Mouse (Mus musculus) spleen, adult 12 weeks (tissue): ENCODE measurements around the gene Hc.

ENCODE experiments used
- DNase-seq: peaks from one replicate; pipeline ENCODE4 v3.0.0; 2022; ENCODE audit warnings: low spot score

The Hc gene

DNA sequence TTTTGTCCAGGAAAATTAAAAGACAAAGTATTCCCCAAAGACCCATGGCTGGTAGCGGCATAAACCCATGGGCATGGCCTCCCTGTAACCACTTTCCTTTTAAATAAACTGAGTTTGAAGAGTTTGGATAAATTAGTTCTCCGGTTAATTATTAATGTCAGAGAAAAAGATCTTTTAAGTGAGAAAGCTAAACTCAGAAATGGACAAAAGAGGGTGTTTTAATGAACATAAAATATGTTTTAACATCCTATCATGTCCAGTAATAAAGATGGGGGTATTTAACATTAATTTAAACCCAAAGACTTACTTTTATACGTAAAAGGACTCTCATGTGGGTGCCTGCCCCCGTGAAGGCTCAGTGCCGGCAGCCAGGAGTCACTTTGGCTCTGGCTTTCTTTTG is at the start of gene Hc:
Gene Hc (minus strand): TSS at position 101 of the 400 bp plus-strand sequence.
- DNase-seq = no peak

GRCm38 (mm10) chr2:35110521-35110920 is 49.3 kb upstream of the Hc start:
- no peak for DNase-seq

DNA sequence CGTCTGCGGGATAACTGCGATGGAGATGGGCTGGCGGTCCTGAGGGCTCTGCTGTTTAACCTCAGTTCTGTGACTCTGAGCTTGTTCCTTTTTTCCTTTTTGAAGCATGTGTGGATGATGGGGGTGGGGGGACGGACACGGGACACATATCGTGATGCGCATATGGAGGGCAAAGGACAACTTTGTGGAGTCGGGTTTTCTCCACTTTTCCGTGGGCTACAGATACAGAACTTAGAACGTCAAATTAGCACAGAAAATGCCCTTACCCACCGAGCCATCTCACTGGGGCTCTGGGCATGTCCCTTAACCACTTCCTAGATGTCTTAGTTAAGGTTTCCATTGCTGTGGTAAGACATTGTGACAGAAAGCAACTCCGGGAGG is 48.7 kb upstream of the Hc start:
- DNase-seq = no peak

- peak; percentile 96 for DNase-seq
These were observed 48.1 kb upstream of the Hc start, which contains the start of gene Cntrl for GRCm38 (mm10) chr2:35109141-35109923. Gene Cntrl (plus strand): TSS chr2:35109492.

- DNase-seq = no peak
These were observed 47.5 kb upstream of the Hc start for GRCm38 (mm10) chr2:35108712-35109111.

- no peak for DNase-seq
These were observed 46.9 kb upstream of the Hc start for GRCm38 (mm10) chr2:35107984-35108635.

DNA sequence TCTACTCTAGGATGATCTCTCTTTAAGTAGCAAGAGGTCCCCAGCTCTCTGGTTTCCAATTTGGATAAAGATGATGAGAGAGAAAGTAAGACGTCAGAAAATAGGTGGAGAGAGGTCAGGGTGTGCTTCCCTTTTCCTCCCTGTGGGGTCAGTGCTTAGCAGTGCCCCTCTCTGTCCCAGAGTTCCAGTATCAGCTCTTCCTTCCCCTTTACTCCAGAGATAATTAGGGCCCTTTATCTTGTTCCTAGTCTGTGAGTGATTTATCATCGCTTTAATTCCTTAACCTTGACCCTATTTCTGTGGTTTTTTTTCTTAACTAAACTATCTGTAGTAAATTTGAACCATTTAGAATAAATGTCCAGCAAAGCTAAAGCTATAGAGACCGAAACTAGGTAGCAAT is 43.6 kb upstream of the Hc start:
- no peak for DNase-seq

DNA sequence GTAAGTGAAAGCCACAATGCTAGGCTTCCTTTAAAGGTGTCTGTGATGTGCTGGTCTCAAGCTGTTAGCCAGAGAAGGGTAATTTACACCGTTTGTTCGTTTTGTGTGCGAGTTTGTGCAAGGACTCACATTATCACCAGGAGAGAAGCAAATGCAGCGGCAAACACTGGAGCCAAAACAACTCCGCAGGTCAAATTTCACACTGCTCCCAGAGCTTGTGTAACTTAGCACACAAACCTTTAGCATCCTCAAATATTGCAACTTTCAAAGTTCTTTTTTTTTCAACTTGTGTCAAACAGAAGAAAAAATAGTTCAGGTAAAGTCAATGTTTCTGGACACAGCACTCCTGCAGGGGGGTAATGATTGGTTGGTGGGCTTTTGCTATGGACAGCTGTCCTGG is 42.3 kb upstream of the Hc start:
- DNase-seq = no peak

- DNase-seq = no peak
These were observed 41.5 kb upstream of the Hc start for GRCm38 (mm10) chr2:35102777-35103176.

GRCm38 (mm10) chr2:35101443-35101842 is 40.2 kb upstream of the Hc start, which contains the start of gene AI182371:
Gene AI182371 (minus strand): TSS chr2:35101543.
- DNase-seq = no peak

- DNase-seq = no peak
These were observed 39.3 kb upstream of the Hc start for GRCm38 (mm10) chr2:35100529-35100928.

- DNase-seq = no peak
These were observed 26.2 kb upstream of the Hc start for GRCm38 (mm10) chr2:35087418-35087817.

DNA sequence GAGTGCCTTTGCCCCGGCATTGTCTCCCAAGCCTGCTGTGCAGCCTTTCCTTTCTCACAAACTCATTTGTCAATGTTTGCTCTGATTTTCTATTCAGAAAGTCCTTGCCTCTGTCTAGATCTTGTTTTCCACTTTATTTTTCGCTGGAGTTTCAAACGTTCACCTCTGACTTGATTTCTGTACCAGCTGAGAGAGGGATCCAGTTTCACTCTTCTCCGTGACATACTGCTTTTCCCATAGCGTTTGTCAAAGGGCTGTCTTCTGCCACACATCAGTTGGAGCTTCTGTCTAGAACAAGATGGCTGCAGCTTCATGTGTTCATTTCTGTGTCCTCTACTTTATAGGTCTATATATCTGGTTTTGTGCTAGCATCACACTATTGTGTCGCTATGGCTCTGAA is 17.9 kb upstream of the Hc start:
- no peak for DNase-seq

GRCm38 (mm10) chr2:35074328-35074727 is 13.1 kb upstream of the Hc start:
- DNase-seq = no peak

DNA sequence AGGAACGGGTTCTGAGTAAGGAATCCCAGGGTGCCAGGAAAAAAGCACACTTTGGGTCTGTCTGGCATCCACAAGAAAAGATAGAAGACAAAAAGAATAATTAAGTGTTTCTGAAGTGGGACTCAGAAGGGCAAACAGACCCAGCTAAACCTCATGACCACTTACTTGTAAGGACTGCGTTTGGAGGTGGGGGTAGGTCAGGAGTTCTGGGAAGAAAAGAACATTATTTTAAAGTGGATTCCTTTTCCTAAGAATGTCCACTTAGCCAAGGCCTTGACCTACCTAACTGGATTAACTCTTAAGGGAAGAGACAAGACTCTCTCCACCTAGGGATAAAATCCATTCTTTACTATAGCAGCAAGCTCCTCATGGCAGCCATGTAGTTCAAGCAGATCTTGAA is 11.3 kb upstream of the Hc start:
- no peak for DNase-seq

DNA sequence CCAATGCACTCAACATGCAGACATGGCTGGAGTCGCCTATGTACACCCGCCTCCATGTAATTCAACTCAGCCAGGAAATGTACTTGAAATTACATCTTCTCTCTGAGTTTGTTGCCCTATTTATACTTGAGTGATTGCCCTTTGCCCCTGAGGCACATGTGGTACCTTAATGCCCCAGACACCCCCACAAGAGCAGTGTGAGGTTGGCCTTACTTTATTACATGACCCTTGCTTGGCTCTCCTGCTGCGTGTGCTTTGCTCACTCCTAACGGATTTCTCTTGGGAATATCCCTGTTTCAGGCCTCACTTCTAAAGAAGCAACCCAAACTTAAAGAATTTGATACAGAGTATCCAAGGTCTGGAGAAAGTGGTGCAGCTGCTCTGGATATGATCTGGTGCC is 9.0 kb upstream of the Hc start:
- DNase-seq = no peak

DNA sequence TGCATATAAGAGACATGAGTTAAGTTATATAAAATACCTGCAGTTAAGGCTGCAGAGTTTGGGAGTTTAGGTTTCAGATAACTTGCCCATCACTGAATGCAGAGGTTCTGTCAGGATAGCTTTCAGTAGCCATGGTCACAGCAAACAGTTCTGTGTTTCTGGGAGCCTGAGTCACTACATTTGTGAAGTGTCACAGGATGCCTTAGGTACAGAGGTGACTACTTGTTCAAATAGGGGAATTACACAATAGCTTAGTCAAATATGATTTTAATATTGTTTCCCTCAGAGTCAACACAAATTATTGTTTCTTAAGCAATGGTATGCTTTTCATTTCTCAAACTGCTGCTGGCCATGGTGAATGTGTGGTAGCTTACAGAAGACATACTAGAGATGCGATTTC is 7.9 kb upstream of the Hc start:
- no peak for DNase-seq

- DNase-seq = no peak
These were observed 5.9 kb upstream of the Hc start for GRCm38 (mm10) chr2:35067117-35067516.

- no peak for DNase-seq
These were observed 5.4 kb upstream of the Hc start for GRCm38 (mm10) chr2:35066525-35067082.

DNA sequence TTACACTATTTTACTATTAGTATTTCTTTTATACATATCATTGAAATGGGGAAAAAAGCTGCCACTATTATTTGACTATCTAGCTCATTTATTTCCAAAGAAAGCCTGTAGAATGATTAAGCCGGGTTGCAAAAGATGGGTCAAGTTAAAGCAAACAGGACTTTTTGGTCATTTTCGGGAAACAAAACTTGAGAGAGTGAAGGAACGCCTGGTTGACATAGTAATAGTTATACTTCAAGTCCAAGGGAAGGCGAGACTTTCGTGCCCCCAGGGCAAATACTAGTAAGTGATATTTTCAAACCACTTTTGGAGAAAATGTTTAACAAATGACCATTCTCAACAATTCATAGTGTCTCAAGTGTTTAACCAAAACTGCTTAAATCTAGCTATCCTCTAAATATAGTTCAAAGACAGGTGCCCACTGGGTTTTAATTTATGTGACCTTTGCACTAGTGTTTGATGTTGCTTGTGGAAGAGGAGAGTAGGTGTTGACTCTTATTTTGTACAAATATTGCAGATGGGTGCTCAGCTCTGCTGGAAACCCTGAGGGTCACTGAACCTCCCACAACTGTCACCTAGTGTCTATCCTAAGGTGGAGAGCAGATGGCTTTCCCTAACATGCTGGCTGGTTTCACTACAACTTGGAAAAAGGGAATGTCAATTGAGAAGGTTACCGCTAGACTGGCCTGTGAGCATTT is 2.2 kb upstream of the Hc start:
- DNase-seq = no peak

DNA sequence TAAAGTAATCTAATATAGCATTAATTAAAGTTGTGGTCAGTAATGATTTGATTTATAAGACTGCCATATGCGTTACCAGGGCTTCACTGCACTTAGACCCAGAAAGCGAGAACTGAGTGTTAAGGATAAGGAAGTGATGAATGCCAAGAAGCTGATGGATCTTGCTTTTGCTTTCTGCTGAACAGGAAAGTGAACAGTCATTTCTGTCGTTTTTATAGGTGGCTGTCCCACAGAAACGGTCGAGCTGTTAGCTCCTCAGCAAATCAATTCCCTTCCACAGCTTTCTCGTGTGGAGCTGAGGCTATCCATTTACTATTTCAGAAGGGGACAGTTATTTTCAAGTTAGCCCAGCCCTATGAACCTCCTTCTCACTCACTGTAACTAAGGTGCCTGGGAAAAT is 341 bp downstream of the Hc start:
- DNase-seq = no peak

- no peak for DNase-seq
These were observed 982 bp downstream of the Hc start for GRCm38 (mm10) chr2:35060256-35060655.

DNA sequence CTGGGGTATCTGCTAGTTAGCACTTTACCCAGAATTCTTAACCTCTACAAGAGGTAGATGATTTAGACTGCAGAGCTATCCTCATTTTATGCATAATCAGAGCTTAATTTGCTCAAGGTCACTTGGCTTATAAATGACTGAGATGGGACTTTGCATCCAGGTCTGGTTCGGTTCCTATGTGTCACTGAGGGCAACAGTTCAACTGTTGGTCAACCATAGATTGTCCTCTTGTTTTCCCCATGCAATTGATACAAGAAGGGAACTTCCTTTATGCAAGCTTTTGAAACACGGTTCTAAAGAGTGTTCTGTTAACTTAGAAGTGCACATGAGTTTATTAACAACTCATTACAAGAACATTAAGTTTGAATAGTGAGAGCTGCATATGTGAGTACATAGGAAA is 2.9 kb downstream of the Hc start:
- no peak for DNase-seq
